Mouse (Mus musculus) MEL (cell line): ENCODE results near the gene Derl2. TPM values are rescaled to one million over a fixed set of nuclear protein-coding genes. Genes with fewer than 3 reads are reported as not detected.

Source experiments
- DNase-seq: peaks from one replicate; pipeline ENCODE4 v3.0.0; 2011; ENCODE audit warnings: low read depth, low spot score
- H3K27ac ChIP-seq: 2 replicates; pipeline ENCODE4 v1.5.1; 2012; ENCODE audit warnings: low read depth, mild to moderate bottlenecking, control low read depth, low read length, moderate library complexity; ENCODE audit not compliant: control insufficient read depth
- H3K27me3 ChIP-seq, 2 experiments: fragments of 150-350 bp in 1 of 2; sonication (generic) in 1 of 2; 2 replicates each; pipeline ENCODE4 v1.6.1; 2012; ENCODE audit warnings: low read length in 2 of 2, mild to moderate bottlenecking in 2 of 2, improper control_type of control experiment in 1 of 2, moderate library complexity in 1 of 2; ENCODE audit not compliant: insufficient read depth in 2 of 2, control insufficient read depth in 1 of 2
- H3K36me3 ChIP-seq, 2 experiments: 2 replicates each; pipeline ENCODE4 v1.6.1; 2012 to 2014; ENCODE audit warnings: low read length in 2 of 2, improper control_type of control experiment in 1 of 2, inconsistent platforms in 1 of 2, mild to moderate bottlenecking in 1 of 2; ENCODE audit not compliant: insufficient read depth in 2 of 2, control insufficient read depth in 1 of 2
- H3K4me1 ChIP-seq, 2 experiments: fragments of 150-350 bp in 1 of 2; sonication (generic) in 1 of 2; 2 replicates each; pipeline ENCODE4 v1.6.1; 2012; ENCODE audit warnings: low read length in 2 of 2, improper control_type of control experiment in 1 of 2, mild to moderate bottlenecking in 1 of 2; ENCODE audit not compliant: insufficient read depth in 2 of 2, control insufficient read depth in 1 of 2
- H3K4me3 ChIP-seq, 2 experiments: fragments of 150-350 bp in 1 of 2; sonication (generic) in 1 of 2; 2 replicates each; pipeline ENCODE4 v1.5.1; 2012; ENCODE audit warnings: low read depth in 2 of 2, low read length in 2 of 2, mild to moderate bottlenecking in 2 of 2, moderate library complexity in 2 of 2, control low read depth in 1 of 2, improper control_type of control experiment in 1 of 2; ENCODE audit not compliant: control insufficient read depth in 1 of 2, insufficient read depth in 1 of 2
- H3K79me2 ChIP-seq: 2 replicates; pipeline ENCODE4 v1.6.1; 2012; ENCODE audit warnings: mild to moderate bottlenecking, low read length, moderate library complexity; ENCODE audit not compliant: control insufficient read depth, poor library complexity, insufficient read depth
- H3K9ac ChIP-seq: 2 replicates; pipeline ENCODE4 v1.6.1; 2012; ENCODE audit warnings: low read depth, mild to moderate bottlenecking, control low read depth, low read length, moderate library complexity; ENCODE audit not compliant: control insufficient read depth, poor library complexity, severe bottlenecking
- H3K9me3 ChIP-seq: fragments of 150-350 bp; sonication (generic); replicated peaks from 2 replicates; pipeline ENCODE4 v1.6.1; 2012; ENCODE audit warnings: mild to moderate bottlenecking, low read length, improper control_type of control experiment, moderate library complexity; ENCODE audit not compliant: insufficient read depth
- CHD2 ChIP-seq: IDR thresholded peaks from 2 replicates; pipeline ENCODE4 v1.6.1; 2011; ENCODE audit warnings: low read length, improper control_type of control experiment
- CTCF ChIP-seq, 3 experiments: IDR thresholded peaks in 2 of 3; conservative IDR thresholded peaks in 1 of 3; 2 replicates each; pipeline ENCODE4 v1.5.1; 2011 to 2012; ENCODE audit warnings: low read length in 3 of 3, low read depth in 2 of 3, mild to moderate bottlenecking in 2 of 3, improper control_type of control experiment in 1 of 3, inconsistent platforms in 1 of 3, mixed read lengths in 1 of 3, moderate library complexity in 1 of 3; ENCODE audit not compliant: control insufficient read depth in 1 of 3, insufficient read depth in 1 of 3, poor library complexity in 1 of 3, severe bottlenecking in 1 of 3
- ETS1 ChIP-seq: IDR thresholded peaks from 2 replicates; pipeline ENCODE4 v1.6.1; 2012; ENCODE audit warnings: low read depth, mild to moderate bottlenecking, inconsistent platforms, low read length, improper control_type of control experiment, moderate library complexity
- HCFC1 ChIP-seq: IDR thresholded peaks from 2 replicates; pipeline ENCODE4 v1.6.1; 2012; ENCODE audit warnings: low read depth, mild to moderate bottlenecking, inconsistent platforms, low read length, improper control_type of control experiment, moderate library complexity
- JUND ChIP-seq: IDR thresholded peaks from 2 replicates; pipeline ENCODE4 v1.6.1; 2011; ENCODE audit warnings: low read depth, mild to moderate bottlenecking, improper control_type of control experiment, low read length
- MAZ ChIP-seq: IDR thresholded peaks from 2 replicates; pipeline ENCODE4 v1.6.1; 2012; ENCODE audit warnings: low read depth, mild to moderate bottlenecking, inconsistent platforms, low read length, improper control_type of control experiment
- MEF2A ChIP-seq: IDR thresholded peaks from 2 replicates; pipeline ENCODE4 v1.6.1; 2014; ENCODE audit warnings: low read depth, mild to moderate bottlenecking, inconsistent platforms, low read length, improper control_type of control experiment; ENCODE audit not compliant: poor library complexity, insufficient replicate concordance, severe bottlenecking; ENCODE audit errors: extremely low read depth
- MYC ChIP-seq: IDR thresholded peaks from 2 replicates; pipeline ENCODE4 v1.6.1; 2011; ENCODE audit warnings: low read depth, mild to moderate bottlenecking, low read length, improper control_type of control experiment, moderate library complexity
- NELFE ChIP-seq: IDR thresholded peaks from 2 replicates; pipeline ENCODE4 v1.6.1; 2011; ENCODE audit warnings: low read depth, low read length, improper control_type of control experiment
- NRF1 ChIP-seq: IDR thresholded peaks from 2 replicates; pipeline ENCODE4 v1.6.1; 2014; ENCODE audit warnings: low read depth, mild to moderate bottlenecking, inconsistent platforms, low read length, improper control_type of control experiment, moderate library complexity; ENCODE audit not compliant: poor library complexity, insufficient read depth, severe bottlenecking
- POLR2AphosphoS2 ChIP-seq: IDR thresholded peaks from 2 replicates; pipeline ENCODE4 v1.6.1; 2011; ENCODE audit warnings: low read length, improper control_type of control experiment
- POLR2AphosphoS5 ChIP-seq: IDR thresholded peaks from 2 replicates; pipeline ENCODE4 v1.6.1; 2012; ENCODE audit warnings: low read depth, borderline replicate concordance, mild to moderate bottlenecking, inconsistent platforms, low read length, moderate library complexity, mixed read lengths
- RCOR1 ChIP-seq: IDR thresholded peaks from 2 replicates; pipeline ENCODE4 v1.6.1; 2012; ENCODE audit warnings: low read depth, mild to moderate bottlenecking, inconsistent platforms, low read length, improper control_type of control experiment
- TAL1 ChIP-seq: IDR thresholded peaks from 2 replicates; pipeline ENCODE4 v1.6.1; 2012; ENCODE audit warnings: mild to moderate bottlenecking, inconsistent platforms, low read length, moderate library complexity, mixed read lengths
- TBP ChIP-seq: IDR thresholded peaks from 2 replicates; pipeline ENCODE4 v1.8.0; 2011; ENCODE audit warnings: low read depth, low read length, improper control_type of control experiment
- TCF12 ChIP-seq: IDR thresholded peaks from 2 replicates; pipeline ENCODE4 v1.6.1; 2014; ENCODE audit warnings: low read depth, mild to moderate bottlenecking, inconsistent platforms, low read length, improper control_type of control experiment, moderate library complexity
- USF2 ChIP-seq, 2 experiments: IDR thresholded peaks; 2 replicates each; pipeline ENCODE4 v1.6.1; 2011 to 2012; ENCODE audit warnings: improper control_type of control experiment in 2 of 2, low read length in 2 of 2, borderline replicate concordance in 1 of 2, inconsistent platforms in 1 of 2, low read depth in 1 of 2, mild to moderate bottlenecking in 1 of 2; ENCODE audit not compliant: insufficient read depth in 1 of 2
- ZC3H11A ChIP-seq: IDR thresholded peaks from 2 replicates; pipeline ENCODE4 v1.6.1; 2012; ENCODE audit warnings: low read depth, mild to moderate bottlenecking, inconsistent platforms, low read length, improper control_type of control experiment
- ZMIZ1 ChIP-seq: IDR thresholded peaks from 2 replicates; pipeline ENCODE4 v1.6.1; 2012; ENCODE audit warnings: low read depth, mild to moderate bottlenecking, inconsistent platforms, low read length, improper control_type of control experiment, moderate library complexity
- polyA plus RNA-seq, 2 experiments: library from polyadenylated mRNA; stranded (reverse) in 1 of 2; unstranded in 1 of 2; fragments of >175 nt in 1 of 2; fragments of >200 nt in 1 of 2; gene quantifications; 2 replicates each; pipeline versions ENCODE4 v1.2.1 to v1.2.4; 2012; ENCODE audit warnings: low replicate concordance in 2 of 2, low read depth in 1 of 2; ENCODE audit not compliant: insufficient read length in 2 of 2, insufficient read depth in 1 of 2, missing spikeins in 1 of 2
- total RNA-seq: library from RNA; depleted of rRNA; stranded (reverse); fragments of 300-350 nt; gene quantifications from 2 replicates; pipeline ENCODE4 v1.2.3, GENCODE M21; 2012

Derl2 gene
- total and polyA plus RNA-seq, 3 experiments, result 32.8 TPM; not detected in 1

DNA sequence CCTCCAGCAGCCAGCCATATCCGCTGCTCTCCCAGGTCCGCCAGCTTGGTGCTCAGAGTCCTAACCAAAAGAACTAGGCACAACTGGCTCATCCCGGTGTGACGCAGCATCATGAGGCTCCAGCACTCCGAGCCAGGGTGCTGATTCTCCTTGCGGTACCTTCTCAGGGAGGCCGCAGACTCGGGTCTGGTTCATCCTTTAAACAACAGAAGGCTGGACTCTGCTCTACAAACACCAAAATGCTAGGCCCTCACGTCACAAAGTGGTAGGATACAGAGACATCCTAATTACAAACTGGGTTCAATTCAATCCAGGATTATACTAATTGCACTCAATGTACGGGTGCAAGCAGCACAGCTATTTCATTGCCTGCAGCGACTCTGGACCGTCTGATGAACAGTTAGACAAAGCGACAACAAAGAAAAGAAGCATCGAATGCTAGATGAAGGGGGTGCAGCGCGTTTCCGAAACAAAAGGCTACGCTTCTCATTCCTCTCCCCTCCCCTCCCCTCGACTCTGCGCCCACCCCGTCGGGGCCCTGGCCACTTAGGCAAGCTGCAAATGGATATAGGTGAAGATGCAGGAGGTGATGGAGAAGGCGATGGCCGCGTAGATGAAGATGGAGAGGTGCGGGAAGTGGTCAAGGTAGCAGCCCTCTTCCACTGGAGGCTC is 13.0 kb upstream of the Derl2 start:
- Histone ChIP-seq H3K9me3 (no peaks in the 10 kb centered on the region), H3K4me3 (no peak overlapping the region), H3K79me2 (no peaks in the 10 kb centered on the region)
- DNase-seq, result no peak
- TF ChIP-seq NELFE, result no peak
- no peak for TF ChIP-seq ZMIZ1
- no peak for TF ChIP-seq RCOR1
- no peak for TF ChIP-seq CHD2
- no peak for TF ChIP-seq MYC
- TF ChIP-seq HCFC1, result no peak
- no peak for TF ChIP-seq TCF12
- TF ChIP-seq ZC3H11A, result no peak
- no peak for TF ChIP-seq ETS1
- TF ChIP-seq POLR2AphosphoS2, result no peak
- no peak for TF ChIP-seq CTCF (IDR thresholded peaks at IDR 0.05 in 2 of 3, conservative IDR thresholded peaks at IDR 0.05 in 1 of 3; ENCODE audit: control insufficient read depth in 1 of 3, insufficient read depth in 1 of 3, low read depth in 2 of 3, low read length in 3 of 3, poor library complexity in 1 of 3, severe bottlenecking in 1 of 3)
- no peak for TF ChIP-seq USF2 (IDR thresholded peaks at IDR 0.05; ENCODE audit: borderline replicate concordance in 1 of 2, insufficient read depth in 1 of 2, low read depth in 1 of 2, low read length in 2 of 2)
- TF ChIP-seq POLR2AphosphoS5, result no peak
- TF ChIP-seq, all 39 proteins: peak for 0
- Histone ChIP-seq H3K36me3 (no peaks in the 10 kb centered on the region), H3K27me3 (no peaks in the 10 kb centered on the region), H3K27ac (no peak overlapping the region), H3K4me1 (peaks cover 0 to 3% of the 10 kb centered on the region in 2 experiments; a peak in 2 of 4 replicates), H3K9ac (no peak overlapping the region)

DNA sequence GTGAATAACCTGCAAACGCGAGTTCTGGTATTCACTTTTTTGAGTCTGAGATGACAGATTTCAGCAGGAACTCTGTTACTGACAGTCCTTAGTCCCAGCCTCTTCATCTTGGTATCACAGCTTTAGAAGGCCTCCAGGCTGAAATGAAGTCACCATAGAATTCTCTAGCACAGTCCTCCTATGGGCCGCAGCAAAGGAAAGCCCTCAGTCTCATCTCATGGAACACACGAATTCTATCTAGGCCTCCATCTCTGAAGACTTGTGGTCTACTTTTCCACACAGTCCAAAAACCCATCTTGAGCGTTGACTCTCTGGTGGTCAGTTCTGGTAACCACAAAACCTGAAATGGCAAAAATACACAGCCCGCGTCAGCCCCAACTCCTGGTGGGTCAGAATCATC is 12.4 kb upstream of the Derl2 start:
- Histone ChIP-seq H3K9ac (no peak overlapping the region), H3K36me3 (peaks cover 0 to 2% of the 10 kb centered on the region in 2 experiments; a peak in 2 of 4 replicates)
- TF ChIP-seq JUND (no peak), HCFC1 (no peak), POLR2AphosphoS2 (no peak), TBP (no peak), MEF2A (no peak), NRF1 (no peak), POLR2AphosphoS5 (no peak), MAZ (no peak), TAL1 (no peak), MYC (no peak), ZMIZ1 (no peak), CHD2 (no peak), USF2 (IDR thresholded peaks at IDR 0.05; ENCODE audit: borderline replicate concordance in 1 of 2, insufficient read depth in 1 of 2, low read depth in 1 of 2, low read length in 2 of 2) (no peak)

More for the DNA sequence above, 12.4 kb upstream of the Derl2 start:
- H3K79me2 ChIP-seq, result no peaks in the 10 kb centered on the region
- peaks cover 0 to 3% of the 10 kb centered on the region in 2 experiments; a peak in 2 of 4 replicates for H3K4me1 ChIP-seq
- H3K27ac ChIP-seq, result no peak overlapping the region
- DNase-seq, result no peak
- H3K4me3 ChIP-seq, result no peak overlapping the region
- H3K9me3 ChIP-seq, result no peaks in the 10 kb centered on the region
- no peaks in the 10 kb centered on the region for H3K27me3 ChIP-seq
